Mouse (Mus musculus): ENCODE measurements around the gene P2rx1.

DNA sequence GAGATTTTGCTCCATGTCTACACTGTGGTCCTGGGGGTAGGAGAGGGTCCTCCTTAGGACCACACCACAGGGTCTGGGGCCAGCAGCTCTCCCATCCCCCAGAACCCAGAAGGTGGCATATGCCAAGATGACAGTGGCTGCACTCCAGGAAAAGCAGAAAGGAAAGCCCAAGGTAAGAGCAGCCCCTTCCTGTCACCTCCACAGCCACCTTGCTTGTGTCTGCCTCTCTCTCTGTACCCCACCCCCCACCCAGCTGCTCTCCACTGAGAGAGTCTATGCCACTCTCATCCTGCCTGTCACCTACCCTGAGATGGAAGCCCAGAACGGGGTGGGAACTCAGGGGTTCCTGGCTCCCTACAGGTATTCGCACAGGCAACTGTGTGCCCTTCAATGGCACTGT lies 9.9 kb downstream of the P2rx1 start:
- no peak for TF ChIP-seq CTCF (IDR thresholded peaks at IDR 0.05; ENCODE audit: borderline replicate concordance, extremely low read depth, insufficient read depth, insufficient read length)
- no peak for TF ChIP-seq POLR2A (IDR thresholded peaks at IDR 0.05; ENCODE audit: borderline replicate concordance, extremely low read depth, insufficient read depth, insufficient read length, poor library complexity, severe bottlenecking)
